Mouse (Mus musculus): ENCODE measurements around the gene Eef2k. TPM values are rescaled to one million over a fixed set of nuclear protein-coding genes. Genes with fewer than 3 reads are reported as not detected.

Gene Eef2k
- polyA plus RNA-seq, 1 experiment from 2014 or later, result 21.8 TPM

- in situ Hi-C loops (cut with MboI; ENCODE audit: low pct_unique_long_range_greater_than_20kb), result no loop called here
- ChIA-PET CTCF (no interaction called here), POLR2A (no interaction called here)
- DNase-seq (ENCODE audit: low read depth, low spot score), result no peak
- no peaks in the 10 kb centered on the region for H3K27me3 ChIP-seq
- TF ChIP-seq CTCF (IDR thresholded peaks at IDR 0.05), result no peak
- ATAC-seq, result no peak
Measured at GRCm38 (mm10) chr7:120878271-120878670, 35.6 kb downstream of the Eef2k start.

DNA sequence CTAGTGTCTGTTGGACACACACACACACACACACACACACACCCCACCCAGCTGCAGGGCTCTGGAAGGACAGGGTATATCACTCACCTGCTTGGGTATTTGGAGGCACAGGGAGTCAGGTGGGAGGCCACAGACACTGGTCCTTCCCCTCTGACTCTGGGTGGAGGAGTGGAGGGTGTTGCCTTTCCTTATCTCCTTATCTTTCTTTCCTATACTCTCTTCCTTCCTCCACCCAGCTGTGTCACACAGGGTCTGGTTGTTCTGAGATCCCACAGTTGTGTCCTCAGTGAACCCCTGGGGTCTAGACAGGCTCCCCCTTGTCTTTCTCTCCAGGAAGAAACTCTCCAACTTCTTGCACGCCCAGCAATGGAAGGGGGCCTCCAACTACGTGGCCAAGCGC is 37.3 kb downstream of the Eef2k start:
- no peak for TF ChIP-seq CTCF (IDR thresholded peaks at IDR 0.05)
- ChIA-PET CTCF (no interaction called here), POLR2A (no interaction called here)
- in situ Hi-C loops (cut with MboI; ENCODE audit: low pct_unique_long_range_greater_than_20kb), result no loop called here
- no peaks in the 10 kb centered on the region for H3K27me3 ChIP-seq
- no peak for DNase-seq (ENCODE audit: low read depth, low spot score)
- ATAC-seq, result no peak

GRCm38 (mm10) chr7:120880770-120881169 is 38.1 kb downstream of the Eef2k start:
- POLR2A ChIA-PET, result interaction anchor here (1.0 kb wide), 1 partner anchor 15 kb away, joined by 3 read pairs; no protein-coding TSS in a partner anchor
- no peak for TF ChIP-seq CTCF (IDR thresholded peaks at IDR 0.05)
- in situ Hi-C loops (cut with MboI; ENCODE audit: low pct_unique_long_range_greater_than_20kb), result no loop called here
- CTCF ChIA-PET, result interaction anchor here (1.2 kb wide), 1 partner anchor 14 kb away, joined by 4 read pairs; no protein-coding TSS in a partner anchor
- DNase-seq (ENCODE audit: low read depth, low spot score) (no peak), ATAC-seq (no peak)
- H3K27me3 ChIP-seq, result no peaks in the 10 kb centered on the region

GRCm38 (mm10) chr7:120881451-120881850 is 38.8 kb downstream of the Eef2k start:
- ChIA-PET CTCF (interaction anchor here (0.7 to 1.2 kb wide), 2 partner anchors 15 to 36 kb away, joined by 3 to 4 read pairs; partner anchors contain the start of gene Polr3e), POLR2A (no interaction called here)
- no peak for TF ChIP-seq CTCF (IDR thresholded peaks at IDR 0.05)
- in situ Hi-C loops (cut with MboI; ENCODE audit: low pct_unique_long_range_greater_than_20kb), result no loop called here
- no peak for ATAC-seq
- H3K27me3 ChIP-seq, result no peaks in the 10 kb centered on the region
- DNase-seq (ENCODE audit: low read depth, low spot score), result no peak

DNA sequence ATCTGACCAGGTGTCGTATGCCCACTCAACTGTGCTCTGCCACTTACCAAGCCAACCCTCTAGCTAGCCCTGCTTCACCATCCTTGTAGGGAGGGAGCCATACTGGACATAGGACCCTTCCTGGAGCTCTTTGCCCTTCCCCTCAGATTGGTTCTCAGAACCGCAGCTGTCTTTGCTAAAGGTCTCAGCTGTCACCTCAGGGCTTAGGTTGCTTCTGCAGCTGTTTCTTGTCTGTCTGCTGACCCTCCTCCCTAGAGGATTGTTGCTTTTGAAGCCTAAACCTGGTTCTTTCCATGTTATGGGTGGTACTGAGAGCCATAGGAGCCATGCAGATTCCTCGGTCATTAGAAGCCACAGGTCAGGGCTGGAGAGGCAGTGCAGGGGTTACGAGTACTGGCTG is 40.0 kb downstream of the Eef2k start:
- ChIA-PET POLR2A (interaction anchor here (0.7 kb wide), 1 partner anchor 11 kb away, joined by 5 read pairs; no protein-coding TSS in a partner anchor), CTCF (no interaction called here)
- DNase-seq (ENCODE audit: low read depth, low spot score) (no peak), ATAC-seq (no peak)
- in situ Hi-C loops (cut with MboI; ENCODE audit: low pct_unique_long_range_greater_than_20kb), result no loop called here
- no peaks in the 10 kb centered on the region for H3K27me3 ChIP-seq
- TF ChIP-seq CTCF (IDR thresholded peaks at IDR 0.05), result no peak

GRCm38 (mm10) chr7:120883523-120884290 is 41.1 kb downstream of the Eef2k start:
- ChIA-PET POLR2A (no interaction called here), CTCF (interaction anchor here (1.1 to 1.2 kb wide), 2 partner anchors 16 to 23 kb away, joined by 3 to 4 read pairs; no protein-coding TSS in a partner anchor)
- H3K27me3 ChIP-seq, result no peaks in the 10 kb centered on the region
- ATAC-seq (no peak), DNase-seq (ENCODE audit: low read depth, low spot score) (no peak)
- TF ChIP-seq CTCF (IDR thresholded peaks at IDR 0.05), result no peak
- in situ Hi-C loops (cut with MboI; ENCODE audit: low pct_unique_long_range_greater_than_20kb), result no loop called here

GRCm38 (mm10) chr7:120884746-120885145 is 42.1 kb downstream of the Eef2k start:
- CTCF ChIA-PET, result interaction anchor here (1.1 to 1.2 kb wide), 2 partner anchors 17 to 22 kb away, joined by 3 to 4 read pairs; no protein-coding TSS in a partner anchor
- DNase-seq (ENCODE audit: low read depth, low spot score) (no peak), ATAC-seq (no peak)
- POLR2A ChIA-PET, result no interaction called here
- in situ Hi-C loops (cut with MboI; ENCODE audit: low pct_unique_long_range_greater_than_20kb), result no loop called here
- no peaks in the 10 kb centered on the region for H3K27me3 ChIP-seq
- TF ChIP-seq CTCF (IDR thresholded peaks at IDR 0.05), result no peak

DNA sequence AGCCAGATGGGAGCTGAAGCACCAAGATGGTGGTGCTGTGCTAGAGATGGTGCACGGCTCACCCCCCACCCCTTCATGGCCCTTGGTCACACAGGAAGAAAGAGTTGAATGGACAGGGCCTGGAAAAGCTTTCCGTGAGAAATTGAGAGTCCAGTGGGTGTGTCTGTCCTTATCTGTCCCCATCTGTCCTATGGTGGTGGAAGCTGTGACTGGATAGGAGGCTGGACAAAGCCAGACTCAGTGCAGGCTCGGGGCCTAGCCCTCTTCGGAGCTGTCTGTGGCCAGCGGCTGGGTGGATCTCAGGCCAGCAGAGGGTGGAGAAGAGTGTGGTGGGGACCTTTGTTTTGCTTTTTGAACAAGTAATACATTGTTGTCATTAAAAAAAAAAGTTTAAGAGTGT is 50.5 kb downstream of the Eef2k start:
- ChIA-PET CTCF (interaction anchor here (0.7 kb wide), 1 partner anchor 9 kb away, joined by 3 read pairs; no protein-coding TSS in a partner anchor), POLR2A (interaction anchor here (0.7 kb wide), 1 partner anchor 11 kb away, joined by 5 read pairs; no protein-coding TSS in a partner anchor)
- in situ Hi-C loops (cut with MboI; ENCODE audit: low pct_unique_long_range_greater_than_20kb), result no loop called here

DNA sequence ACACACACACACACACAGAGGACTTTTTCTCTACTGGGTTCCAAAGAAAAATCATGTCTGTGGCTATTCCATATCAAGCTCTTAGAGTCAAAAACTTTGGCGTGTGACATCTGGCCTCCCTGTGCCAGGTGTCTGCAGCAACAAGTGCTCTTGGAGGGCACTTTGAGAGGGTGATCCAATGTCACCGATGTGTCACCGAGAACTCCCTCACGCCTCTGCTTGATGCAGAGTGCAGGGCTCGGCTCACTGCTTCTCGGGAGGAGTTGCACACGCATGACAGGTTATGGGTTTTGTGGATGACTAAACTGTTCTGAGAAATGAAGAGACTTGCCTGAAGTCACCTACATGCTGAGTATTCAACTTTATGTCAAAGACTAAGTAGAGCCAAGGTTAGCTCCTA is 54.4 kb downstream of the Eef2k start:
- TF ChIP-seq CTCF (IDR thresholded peaks at IDR 0.05), result no peak
- in situ Hi-C loops (cut with MboI; ENCODE audit: low pct_unique_long_range_greater_than_20kb), result no loop called here
- ChIA-PET CTCF (interaction anchor here (0.7 to 1.5 kb wide), 2 partner anchors 17 to 57 kb away, joined by 3 read pairs; no protein-coding TSS in a partner anchor), POLR2A (interaction anchor here (0.7 kb wide), 1 partner anchor 60 kb away, joined by 3 read pairs; no protein-coding TSS in a partner anchor)
- no peak for DNase-seq (ENCODE audit: low read depth, low spot score)
- no peak for ATAC-seq
- H3K27me3 ChIP-seq, result no peaks in the 10 kb centered on the region

More for the DNA sequence above, 50.5 kb downstream of the Eef2k start:
- DNase-seq (ENCODE audit: low read depth, low spot score), result no peak
- ATAC-seq, result no peak
- H3K27me3 ChIP-seq, result no peaks in the 10 kb centered on the region
- no peak for TF ChIP-seq CTCF (IDR thresholded peaks at IDR 0.05)

DNA sequence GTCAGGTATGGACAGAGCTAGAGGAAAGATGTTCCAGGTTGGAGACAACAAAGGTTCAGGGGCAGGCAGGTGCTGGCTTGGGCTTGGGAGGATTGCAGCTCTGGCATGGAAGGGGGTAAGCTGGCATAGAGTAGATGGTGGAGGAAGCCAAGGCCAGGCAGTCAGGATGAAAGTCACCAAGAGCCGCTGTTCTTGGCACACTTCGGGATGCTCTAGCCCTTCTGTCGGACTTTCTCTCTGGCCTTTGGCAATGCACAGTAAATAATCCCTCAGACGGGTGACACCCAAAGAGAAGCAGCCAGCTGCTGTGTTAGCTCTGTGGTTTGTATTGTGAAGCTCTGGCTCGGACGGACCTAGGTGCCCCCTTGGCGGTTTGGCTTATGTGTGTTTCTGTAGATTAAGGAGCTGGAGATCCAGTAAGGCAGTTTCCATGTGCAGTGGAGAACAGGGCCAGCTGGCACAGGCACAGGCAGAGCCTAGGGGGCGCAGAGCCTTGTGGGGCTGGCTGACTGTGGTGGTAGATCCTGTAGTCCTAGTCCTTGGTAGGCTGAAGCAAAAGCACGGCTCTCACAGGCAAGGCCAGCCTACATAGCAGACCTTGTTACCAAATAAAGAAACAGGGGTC is 55.2 kb downstream of the Eef2k start:
- CTCF ChIA-PET, result interaction anchor here (0.7 to 1.5 kb wide), 2 partner anchors 16 to 58 kb away, joined by 3 read pairs; no protein-coding TSS in a partner anchor
- H3K27me3 ChIP-seq, result no peaks in the 10 kb centered on the region
- no peak for ATAC-seq
- no peak for DNase-seq (ENCODE audit: low read depth, low spot score)
- POLR2A ChIA-PET, result interaction anchor here (0.6 kb wide), 1 partner anchor 13 kb away, joined by 3 read pairs; no protein-coding TSS in a partner anchor
- TF ChIP-seq CTCF (IDR thresholded peaks at IDR 0.05), result no peak
- in situ Hi-C loops (cut with MboI; ENCODE audit: low pct_unique_long_range_greater_than_20kb), result no loop called here

- ChIA-PET CTCF (interaction anchor here (1.0 kb wide), 2 partner anchors 14 to 17 kb away, joined by 3 to 4 read pairs; partner anchors contain the start of gene Polr3e), POLR2A (no interaction called here)
- no peak for ATAC-seq
- no peak for TF ChIP-seq CTCF (IDR thresholded peaks at IDR 0.05)
- DNase-seq (ENCODE audit: low read depth, low spot score), result no peak
- H3K27me3 ChIP-seq, result no peaks in the 10 kb centered on the region
- in situ Hi-C loops (cut with MboI; ENCODE audit: low pct_unique_long_range_greater_than_20kb), result no loop called here
Measured at GRCm38 (mm10) chr7:120900191-120900590, 57.6 kb downstream of the Eef2k start.
